Mouse (Mus musculus) embryo, embryonic 11 days (tissue): Measurements from ENCODE around the gene Napa.

Source experiments
- DNase-seq: peaks from one replicate; pipeline ENCODE4 v3.0.0-alpha.2; 2015

Napa gene

GRCm38 (mm10) chr7:16098021-16099017, at the start of gene Napa:
Gene Napa, plus strand, starts transcription at chr7:16098458.
- DNase-seq: peak; percentile 99

GRCm38 (mm10) chr7:16048675-16049575, 49.3 kb upstream of the Napa start:
- DNase-seq: peak; percentile 50

GRCm38 (mm10) chr7:16049576-16049915, 48.7 kb upstream of the Napa start:
- no peak for DNase-seq

- DNase-seq: no peak
Measured at GRCm38 (mm10) chr7:16050600-16050999, 47.7 kb upstream of the Napa start.

- peak; percentile 85 for DNase-seq
Measured at GRCm38 (mm10) chr7:16051883-16052595, 46.2 kb upstream of the Napa start.

- DNase-seq: peak; percentile 99
Measured at GRCm38 (mm10) chr7:16052684-16053083, 45.6 kb upstream of the Napa start.

- no peak for DNase-seq
Measured at GRCm38 (mm10) chr7:16053105-16053504, 45.2 kb upstream of the Napa start.

- DNase-seq: no peak
Measured at GRCm38 (mm10) chr7:16054966-16055365, 43.3 kb upstream of the Napa start.

GRCm38 (mm10) chr7:16055665-16056064, 42.6 kb upstream of the Napa start:
- no peak for DNase-seq

GRCm38 (mm10) chr7:16056459-16057135, 41.7 kb upstream of the Napa start:
- DNase-seq: peak; percentile 48

- DNase-seq: no peak
Measured at GRCm38 (mm10) chr7:16057136-16057534, 41.1 kb upstream of the Napa start.

- peak; percentile 30 for DNase-seq
Measured at GRCm38 (mm10) chr7:16061219-16062098, 36.8 kb upstream of the Napa start, which contains the start of gene Zfp541. Gene Zfp541, plus strand, starts transcription at chr7:16061814.

- no peak for DNase-seq
Measured at GRCm38 (mm10) chr7:16062099-16062420, 36.2 kb upstream of the Napa start.

GRCm38 (mm10) chr7:16063490-16063889, 34.8 kb upstream of the Napa start:
- DNase-seq: no peak

- no peak for DNase-seq
Measured at GRCm38 (mm10) chr7:16070846-16071245, 27.4 kb upstream of the Napa start.

GRCm38 (mm10) chr7:16071906-16072305, 26.4 kb upstream of the Napa start:
- no peak for DNase-seq

- no peak for DNase-seq
Measured at GRCm38 (mm10) chr7:16079947-16080346, 18.3 kb upstream of the Napa start.

- no peak for DNase-seq
Measured at GRCm38 (mm10) chr7:16080581-16080980, 17.7 kb upstream of the Napa start.

- DNase-seq: no peak
Measured at GRCm38 (mm10) chr7:16083361-16083760, 14.9 kb upstream of the Napa start.

- DNase-seq: no peak
Measured at GRCm38 (mm10) chr7:16087587-16087986, 10.7 kb upstream of the Napa start.

- DNase-seq: no peak
Measured at GRCm38 (mm10) chr7:16094592-16094991, 3.7 kb upstream of the Napa start.
